Mouse (Mus musculus) thymus, adult 2 months (tissue): ENCODE measurements around the gene Gm853. TPM values are rescaled to one million over a fixed set of nuclear protein-coding genes. Genes with fewer than 3 reads are reported as not detected.

Experiments
- DNase-seq: peaks from one replicate; pipeline ENCODE4 v3.0.0; 2021
- H3K27ac ChIP-seq: fragments of 200-500 bp; 2 replicates; pipeline ENCODE4 v1.5.1; 2012; ENCODE audit warnings: low read length, control low read depth; ENCODE audit not compliant: control insufficient read depth, insufficient read depth
- H3K27me3 ChIP-seq: fragments of 200-500 bp; 2 replicates; pipeline ENCODE4 v1.6.1; 2012; ENCODE audit warnings: mild to moderate bottlenecking, low read length, moderate library complexity, mixed read lengths; ENCODE audit not compliant: control insufficient read depth, insufficient read depth
- H3K36me3 ChIP-seq: fragments of 200-500 bp; 2 replicates; pipeline ENCODE4 v1.6.1; 2012; ENCODE audit warnings: mild to moderate bottlenecking, low read length, moderate library complexity; ENCODE audit not compliant: control insufficient read depth, insufficient read depth
- H3K4me1 ChIP-seq: fragments of 200-500 bp; replicated peaks from 2 replicates; pipeline ENCODE4 v1.6.1; 2012; ENCODE audit warnings: low read length; ENCODE audit not compliant: control insufficient read depth, insufficient read depth
- H3K4me3 ChIP-seq: fragments of 200-500 bp; 2 replicates; pipeline ENCODE4 v1.5.1; 2012; ENCODE audit warnings: mild to moderate bottlenecking, low read length, control low read depth, moderate library complexity; ENCODE audit not compliant: control insufficient read depth, insufficient read depth
- CTCF ChIP-seq: fragments of 200-500 bp; IDR thresholded peaks from 2 replicates; pipeline ENCODE4 v1.5.1; 2012; ENCODE audit warnings: mild to moderate bottlenecking, control low read depth, low read length, moderate library complexity, borderline replicate concordance; ENCODE audit not compliant: control insufficient read depth, poor library complexity, insufficient read depth; ENCODE audit errors: extremely low read depth
- POLR2A ChIP-seq: fragments of 200-500 bp; IDR thresholded peaks from 2 replicates; pipeline ENCODE4 v1.6.1; 2012; ENCODE audit warnings: mild to moderate bottlenecking, low read length, control low read depth, moderate library complexity; ENCODE audit not compliant: control insufficient read depth, poor library complexity, insufficient read depth; ENCODE audit errors: extremely low read depth
- WGBS: fragments of 180-500 bp; shearing (Covaris S2); methylation state at CpG from one replicate; pipeline ENCODE4 v1.1.7; 2018; 5-methylcytosine and 5-hydroxymethylcytosine counted together
- polyA plus RNA-seq: library from polyadenylated mRNA; depleted of rRNA; stranded (reverse); fragments of >200 nt; gene quantifications from 2 replicates; pipeline ENCODE4 v1.2.3, GENCODE M21; 2012

Gm853 gene
- polyA plus RNA-seq, 1 experiment: 0.13 TPM

DNA sequence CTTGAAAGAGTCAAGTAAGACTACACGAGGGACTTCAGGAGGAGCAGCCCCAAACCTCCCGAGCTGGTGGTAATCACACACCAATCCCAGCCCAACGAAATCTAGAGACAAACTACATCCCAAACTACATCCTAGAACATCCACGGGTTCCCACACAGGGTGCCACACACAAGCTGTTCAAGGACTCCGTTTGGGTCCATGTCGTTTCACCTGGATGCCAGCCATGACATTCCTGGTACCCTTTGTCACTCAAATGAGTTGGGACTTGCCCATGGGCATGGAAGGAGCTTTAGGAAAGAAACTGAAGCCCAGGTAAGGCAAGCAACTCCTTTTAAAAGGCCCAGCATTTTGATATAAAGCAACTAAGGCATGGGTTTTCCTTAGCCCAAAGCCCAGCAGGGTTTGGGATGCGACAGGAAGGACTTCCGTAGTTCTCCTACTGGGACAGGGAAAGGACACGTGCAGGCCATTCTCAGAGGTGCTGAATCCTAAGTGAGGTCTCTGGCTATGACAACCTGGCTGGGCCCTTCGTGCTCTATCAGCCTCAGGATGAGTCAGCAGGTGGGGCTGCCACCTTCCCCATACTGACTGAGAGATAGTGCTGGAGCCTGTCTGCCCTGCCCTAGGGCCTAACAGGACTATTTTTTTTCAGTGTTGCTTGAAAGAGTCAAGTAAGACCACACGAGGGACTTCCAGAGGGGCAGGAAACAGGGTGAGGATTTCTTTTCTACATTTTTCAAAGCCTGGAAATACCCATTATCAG is 49.0 kb downstream of the Gm853 start:
- TF ChIP-seq POLR2A (no peak), CTCF (no peak)
- Histone ChIP-seq H3K36me3 (no peaks in the 10 kb centered on the region), H3K27me3 (no peaks in the 10 kb centered on the region; the same call in 1 of the 2 replicates), H3K4me3 (no peak overlapping the region), H3K4me1 (no peaks in the 10 kb centered on the region), H3K27ac (no peak overlapping the region)
- DNase-seq: no peak
- 71% methylated on average over 11 of the region's 11 CpGs for WGBS

DNA sequence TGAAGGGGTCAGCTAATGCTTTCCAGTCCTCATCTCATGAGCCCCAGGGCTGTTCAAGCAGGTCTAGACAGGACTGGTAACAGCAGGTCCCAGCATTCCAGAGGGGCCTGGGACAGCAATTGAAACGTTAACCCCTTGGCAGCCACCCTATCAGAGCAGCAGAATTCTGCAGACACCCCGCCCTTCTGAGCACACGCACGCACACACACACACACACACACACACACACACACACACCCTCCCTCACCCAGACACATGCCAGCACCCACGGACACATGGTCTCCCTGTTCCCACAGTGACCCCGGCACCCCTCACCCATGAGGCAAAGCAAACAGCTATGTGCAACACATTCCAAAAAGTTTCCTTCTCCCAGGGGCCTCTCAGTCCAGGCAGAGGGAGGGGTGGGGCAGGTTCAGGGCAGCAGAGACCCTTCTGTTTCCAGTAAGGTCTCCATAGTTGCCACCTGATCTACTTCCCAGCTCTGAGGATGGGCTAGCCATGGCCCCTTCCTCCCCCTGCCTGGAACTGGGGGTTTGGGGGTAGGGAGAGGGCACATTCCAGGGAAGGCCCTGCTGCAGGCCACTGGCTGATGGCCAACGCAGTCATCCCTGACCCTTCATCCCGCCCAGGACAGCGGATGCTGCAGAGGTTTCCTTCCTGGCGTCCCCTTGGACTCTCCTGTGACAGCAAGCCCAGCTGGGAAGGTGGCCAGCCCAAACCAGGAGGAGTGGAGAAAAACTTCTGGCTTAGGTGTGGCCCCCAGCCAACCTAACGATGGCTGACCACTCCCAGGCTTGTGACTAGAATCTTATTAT is 50.0 kb downstream of the Gm853 start:
- WGBS: 88% methylated on average over 11 of the region's 11 CpGs
- Histone ChIP-seq H3K27me3 (no peaks in the 10 kb centered on the region; the same call in 1 of the 2 replicates), H3K27ac (no peak overlapping the region), H3K4me3 (no peak overlapping the region), H3K4me1 (no peaks in the 10 kb centered on the region), H3K36me3 (no peaks in the 10 kb centered on the region)
- TF ChIP-seq CTCF (no peak), POLR2A (no peak)
- no peak for DNase-seq

DNA sequence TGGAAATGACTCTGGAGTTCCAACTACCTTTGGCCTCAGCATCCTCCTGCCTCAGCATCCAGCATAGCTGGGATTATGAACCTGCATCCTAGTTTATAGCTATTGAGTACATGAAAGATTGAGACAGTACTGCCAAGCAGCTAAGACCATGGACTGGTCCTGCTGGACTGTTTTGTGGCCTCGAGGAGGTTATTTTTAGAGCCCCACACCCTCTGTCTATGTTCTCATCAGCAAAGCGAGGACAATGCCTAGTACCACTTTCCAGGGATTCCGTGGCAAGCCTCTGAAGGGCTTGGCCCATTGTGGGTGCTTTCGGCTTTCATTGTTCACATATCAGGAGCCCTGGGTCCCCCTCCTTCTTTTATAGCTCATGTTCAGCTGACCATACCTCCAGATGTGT is 51.8 kb downstream of the Gm853 start:
- no peaks in the 10 kb centered on the region for H3K36me3 ChIP-seq
- no peak overlapping the region for H3K4me3 ChIP-seq
- H3K27ac ChIP-seq: no peak overlapping the region
- H3K4me1 ChIP-seq: no peaks in the 10 kb centered on the region
- TF ChIP-seq CTCF (no peak), POLR2A (no peak)
- H3K27me3 ChIP-seq: no peaks in the 10 kb centered on the region; the same call in 1 of the 2 replicates
- WGBS: 80% methylated on average over 4 of the region's 4 CpGs
- no peak for DNase-seq

DNA sequence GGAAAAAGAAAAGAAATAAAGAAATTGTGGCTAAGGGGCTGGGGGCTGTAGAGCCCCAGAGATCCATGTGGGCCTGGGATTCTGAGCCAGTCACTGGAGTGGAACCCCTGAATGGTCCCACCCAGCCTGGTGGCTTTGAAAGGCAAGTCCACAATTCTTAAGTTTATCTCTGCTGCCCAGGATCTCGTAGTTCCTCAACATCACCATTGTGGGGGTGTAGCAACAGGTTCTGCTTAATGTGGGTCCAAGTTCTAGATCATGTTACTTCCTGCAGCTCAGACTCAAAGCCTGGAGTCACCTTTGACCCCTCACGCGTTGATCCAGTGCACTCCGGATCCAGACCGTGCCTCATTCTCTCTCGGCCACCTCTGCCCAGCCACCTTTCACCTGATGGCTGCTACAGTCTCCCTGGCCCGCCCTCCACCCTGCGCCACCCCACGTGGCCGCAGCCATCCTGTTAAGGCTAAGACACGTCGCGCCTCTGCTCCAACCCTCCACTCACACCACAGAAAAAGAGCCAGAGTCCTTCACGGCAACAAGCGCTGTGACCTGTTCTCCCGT is 52.7 kb downstream of the Gm853 start:
- 89% methylated on average over 16 of the region's 16 CpGs for WGBS
- H3K36me3 ChIP-seq: no peaks in the 10 kb centered on the region
- H3K4me3 ChIP-seq: no peak overlapping the region
- no peaks in the 10 kb centered on the region; the same call in 1 of the 2 replicates for H3K27me3 ChIP-seq
- H3K27ac ChIP-seq: no peak overlapping the region
- DNase-seq: no peak
- no peak for TF ChIP-seq POLR2A
- no peak for TF ChIP-seq CTCF
- no peaks in the 10 kb centered on the region for H3K4me1 ChIP-seq

DNA sequence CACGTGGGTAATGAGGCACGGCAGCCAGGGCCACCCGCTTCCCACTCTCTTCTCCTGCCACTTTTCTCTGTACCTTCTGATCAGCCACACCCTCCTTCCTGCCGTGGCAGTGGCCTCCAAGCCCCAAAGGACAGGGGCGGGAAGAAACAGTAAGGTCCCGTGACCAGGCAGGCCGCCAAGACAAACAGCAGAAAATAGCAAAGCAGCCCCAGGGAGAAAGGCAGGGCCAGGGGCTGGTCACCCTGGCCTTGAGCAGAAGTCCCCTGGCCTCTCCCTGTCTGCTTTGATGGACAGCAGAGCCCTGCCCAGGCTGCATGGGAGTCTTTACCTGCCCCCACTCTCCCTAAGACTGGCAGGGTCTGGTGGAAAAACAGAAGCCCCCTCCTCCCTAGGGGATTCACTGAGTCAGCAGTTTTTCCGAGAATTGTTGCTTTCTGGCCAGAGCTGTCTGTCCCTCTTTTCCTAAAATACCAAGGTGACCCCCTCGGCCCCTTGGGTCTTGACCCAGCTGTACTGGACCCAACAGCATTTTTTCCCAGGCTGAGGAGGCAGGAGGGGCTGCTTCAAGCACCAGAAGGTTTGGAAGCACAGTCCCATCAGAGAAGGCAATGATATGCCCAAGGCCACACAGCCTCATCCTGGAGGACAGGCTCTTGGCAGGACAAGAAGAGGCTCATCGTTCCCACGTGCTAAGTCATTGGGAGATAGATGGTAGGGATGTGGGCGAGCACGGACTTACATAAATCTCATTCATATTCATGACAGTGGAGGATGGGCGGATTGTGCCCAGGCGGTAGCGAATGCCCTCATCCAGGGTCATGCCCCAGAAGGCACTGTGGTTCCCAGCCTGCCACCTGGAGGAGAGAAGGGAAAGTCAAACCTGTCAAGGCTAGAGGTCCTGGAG is 53.7 kb downstream of the Gm853 start:
- TF ChIP-seq CTCF (no peak), POLR2A (no peak)
- H3K27ac ChIP-seq: no peak overlapping the region
- no peak for DNase-seq
- no peaks in the 10 kb centered on the region for H3K4me1 ChIP-seq
- no peak overlapping the region for H3K4me3 ChIP-seq
- H3K27me3 ChIP-seq: no peaks in the 10 kb centered on the region; the same call in 1 of the 2 replicates
- no peaks in the 10 kb centered on the region for H3K36me3 ChIP-seq
- WGBS: 42% methylated on average over 16 of the region's 16 CpGs
